Mouse (Mus musculus) cerebellum, adult 2 months (tissue): ENCODE data around the gene Sfxn2. TPM values are rescaled to one million over a fixed set of nuclear protein-coding genes. Genes with fewer than 3 reads are reported as not detected.

ENCODE experiments used
- DNase-seq, 2 experiments: peaks; one replicate each; pipeline ENCODE4 v3.0.0; 2021
- H3K27ac ChIP-seq: fragments of 200-500 bp; 2 replicates; pipeline ENCODE4 v1.5.1; 2012; ENCODE audit warnings: low read length, control low read depth, inconsistent platforms; ENCODE audit not compliant: insufficient read depth
- H3K27me3 ChIP-seq: fragments of 200-500 bp; 2 replicates; pipeline ENCODE4 v1.6.1; 2012; ENCODE audit warnings: inconsistent platforms, mild to moderate bottlenecking, low read length, moderate library complexity; ENCODE audit not compliant: control insufficient read depth, insufficient read depth
- H3K4me1 ChIP-seq: fragments of 200-500 bp; 2 replicates; pipeline ENCODE4 v1.6.1; 2011; ENCODE audit warnings: low read length; ENCODE audit not compliant: control insufficient read depth, insufficient read depth
- H3K4me3 ChIP-seq: fragments of 200-500 bp; replicated peaks from 2 replicates; pipeline ENCODE3; 2011; ENCODE audit warnings: mild to moderate bottlenecking, low read depth, low read length, control low read depth; ENCODE audit not compliant: insufficient read depth
- CTCF ChIP-seq: fragments of 200-500 bp; IDR thresholded peaks from 2 replicates; pipeline ENCODE4 v1.5.1; 2011; ENCODE audit warnings: low read depth, mild to moderate bottlenecking, control low read depth, low read length, moderate library complexity, borderline replicate concordance; ENCODE audit not compliant: insufficient read depth
- POLR2A ChIP-seq: fragments of 200-500 bp; IDR thresholded peaks from 2 replicates; pipeline ENCODE4 v1.6.1; 2011; ENCODE audit warnings: low read length, control low read depth, borderline replicate concordance; ENCODE audit not compliant: insufficient read depth
- WGBS: fragments of 180-500 bp; shearing (Covaris S2); methylation state at CpG from one replicate; pipeline ENCODE4 v1.1.7; 2018; 5-methylcytosine and 5-hydroxymethylcytosine counted together
- polyA plus RNA-seq: library from polyadenylated mRNA; depleted of rRNA; stranded (reverse); fragments of >200 nt; gene quantifications from 2 replicates; pipeline ENCODE4 v1.2.3, GENCODE M21; 2012

Sfxn2 gene
- polyA plus RNA-seq, 1 experiment: 7.0 TPM

DNA sequence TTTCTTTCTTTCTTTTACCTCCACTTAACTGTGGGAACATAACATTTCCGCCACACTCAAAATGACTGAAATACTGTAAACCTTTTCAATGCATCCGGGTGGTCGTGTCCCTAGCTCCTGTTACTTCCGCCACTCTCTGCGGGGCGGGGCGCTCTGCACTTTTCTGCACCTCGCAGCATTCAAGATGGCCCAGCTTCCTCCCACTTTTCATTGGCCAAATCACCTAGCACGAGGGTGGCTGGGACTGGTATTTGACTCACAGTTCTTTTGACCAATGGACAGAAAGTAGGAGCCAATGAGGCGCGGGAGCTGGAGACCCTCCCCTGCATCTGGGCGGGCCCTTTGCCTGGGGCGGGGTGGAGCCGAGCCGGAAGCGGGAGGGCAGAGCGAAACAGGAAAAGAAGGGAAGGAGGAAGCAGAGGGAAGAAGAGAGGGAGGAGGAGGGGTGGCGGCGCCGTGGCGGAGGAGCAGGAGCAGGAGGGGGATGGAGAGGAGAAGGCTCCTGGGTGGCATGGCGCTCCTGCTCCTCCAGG lies 25.6 kb downstream of the Sfxn2 start, which contains the start of gene Wbp1l:
Wbp1l (plus strand) TSS at position 365 of the 533 bp plus-strand sequence.
- under 1% methylated on average over 22 of the region's 22 CpGs for WGBS
- peak; percentile 94 to 98 for DNase-seq
- no peaks in the 10 kb centered on the region for H3K27me3 ChIP-seq
- peak within 1 kb of the TSS; percentile 44 for H3K27ac ChIP-seq
- H3K4me1 ChIP-seq: 0 out of 2 replicates have a peak, but pooled peaks cover 3% of the 10 kb centered on the region
- H3K4me3 ChIP-seq: peak within 1 kb of the TSS; percentile 79
- TF ChIP-seq POLR2A: peak; percentile 65; the same call in 1 of the 2 replicates
- no peak for TF ChIP-seq CTCF

DNA sequence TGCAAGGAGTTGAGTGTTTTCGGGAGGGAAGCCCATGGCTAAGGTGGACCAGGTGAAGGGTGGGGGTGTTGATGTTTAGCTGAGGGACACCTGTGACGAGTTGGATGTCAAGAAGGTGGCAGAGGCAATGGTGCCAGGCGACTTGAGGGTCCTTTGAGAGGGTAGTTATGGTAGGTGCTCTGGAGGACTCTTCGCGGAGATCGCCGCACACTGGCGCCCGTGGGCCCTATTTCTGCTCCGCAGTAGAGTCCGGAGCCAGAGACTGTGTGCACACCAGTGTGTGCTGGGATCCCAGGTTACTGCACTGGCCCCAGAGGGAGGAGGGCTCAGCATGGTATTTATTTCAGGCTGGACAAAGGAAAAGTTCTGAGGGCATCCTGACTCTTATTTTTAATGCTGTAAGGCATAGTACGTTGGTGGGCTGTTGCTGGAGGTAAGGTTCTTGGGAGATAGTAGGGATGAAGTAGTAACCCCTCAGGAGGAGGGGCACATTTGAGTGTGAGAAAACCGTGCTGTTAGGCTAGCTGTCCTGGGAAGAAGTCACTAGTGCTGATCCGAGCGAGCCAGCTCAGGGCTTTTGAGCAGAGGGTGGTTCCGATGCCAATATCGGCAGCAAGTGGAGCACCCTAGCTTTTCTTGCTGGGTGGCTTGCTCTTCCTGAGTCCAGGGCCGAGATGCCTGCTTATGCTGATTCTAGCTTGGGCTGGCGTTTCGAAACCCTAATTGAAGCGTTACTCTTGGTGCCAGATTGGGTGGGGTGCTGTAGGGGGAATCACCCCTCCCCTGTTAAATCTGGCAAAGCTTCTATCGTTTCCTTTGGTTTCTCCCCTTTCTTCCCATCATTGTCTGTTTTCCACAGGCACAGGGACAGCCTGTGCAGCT lies 26.5 kb downstream of the Sfxn2 start:
- peak overlapping the region; percentile 44; the same call in 1 of the 2 replicates for H3K27ac ChIP-seq
- DNase-seq: peak in 1 of 2 experiments; percentile 26
- no peaks in the 10 kb centered on the region for H3K27me3 ChIP-seq
- H3K4me3 ChIP-seq: peak overlapping the region; percentile 79
- 0 out of 2 replicates have a peak, but pooled peaks cover 3% of the 10 kb centered on the region for H3K4me1 ChIP-seq
- TF ChIP-seq POLR2A (no peak), CTCF (no peak)
- 4% methylated on average over 22 of the region's 22 CpGs for WGBS

- no peaks in the 10 kb centered on the region for H3K27me3 ChIP-seq
- no peak overlapping the region for H3K27ac ChIP-seq
- no peak for DNase-seq
- WGBS: 75% methylated on average over 4 of the region's 4 CpGs
- no peak overlapping the region for H3K4me3 ChIP-seq
- H3K4me1 ChIP-seq: 0 out of 2 replicates have a peak, but pooled peaks cover 3% of the 10 kb centered on the region
- TF ChIP-seq POLR2A (no peak), CTCF (no peak)
These were observed 27.2 kb downstream of the Sfxn2 start for GRCm38 (mm10) chr19:46600371-46600770.

DNA sequence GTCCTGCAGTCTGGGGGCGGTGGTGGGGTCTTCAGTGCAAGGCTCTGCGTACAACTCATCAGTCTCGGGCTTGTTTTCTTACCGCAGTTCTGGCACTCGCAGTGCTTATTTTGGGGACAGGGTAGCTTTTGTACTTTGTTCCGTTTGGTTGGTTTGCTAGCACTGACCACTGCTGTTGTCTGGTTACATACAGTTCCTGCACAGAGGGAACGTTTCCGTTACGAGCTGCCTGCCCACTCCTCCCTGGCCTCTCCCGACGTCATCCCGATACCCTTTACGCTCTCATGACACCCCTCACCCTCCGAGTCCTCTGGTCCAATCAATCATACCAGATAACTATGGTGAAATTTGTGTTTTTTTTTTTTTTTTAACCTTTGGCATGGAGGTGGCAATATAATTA lies 28.3 kb downstream of the Sfxn2 start:
- 73% methylated on average over 14 of the region's 14 CpGs for WGBS
- no peak overlapping the region for H3K4me3 ChIP-seq
- TF ChIP-seq POLR2A (no peak), CTCF (no peak)
- no peak for DNase-seq
- no peaks in the 10 kb centered on the region for H3K27me3 ChIP-seq
- 0 out of 2 replicates have a peak, but pooled peaks cover 3% of the 10 kb centered on the region for H3K4me1 ChIP-seq
- no peak overlapping the region for H3K27ac ChIP-seq

DNA sequence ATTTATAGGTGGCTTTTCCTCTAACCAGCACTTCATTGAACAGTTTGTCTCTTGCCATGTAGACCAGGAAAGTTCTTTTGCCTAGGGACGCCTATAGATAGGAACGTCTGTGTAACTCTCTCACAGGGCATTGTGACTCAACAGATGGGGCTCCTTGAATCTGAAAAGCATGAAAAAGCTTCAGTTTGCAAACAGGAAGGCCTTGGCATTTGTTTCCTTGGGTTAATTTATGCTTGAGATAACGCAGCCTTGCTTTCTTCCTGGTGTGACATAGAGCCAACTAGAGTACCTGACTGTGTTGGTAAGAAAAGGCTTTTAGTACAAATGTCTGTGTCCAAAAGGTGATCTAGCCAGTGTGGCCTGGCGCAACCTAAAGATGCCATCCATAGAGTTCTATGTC lies 29.2 kb downstream of the Sfxn2 start:
- DNase-seq: no peak
- Histone ChIP-seq H3K27me3 (no peaks in the 10 kb centered on the region), H3K4me3 (no peak overlapping the region), H3K27ac (no peak overlapping the region), H3K4me1 (0 out of 2 replicates have a peak, but pooled peaks cover 3% of the 10 kb centered on the region)
- 73% methylated on average over 4 of the region's 4 CpGs for whole genome bisulfite sequencing
- TF ChIP-seq CTCF: no peak
- TF ChIP-seq POLR2A: no peak

DNA sequence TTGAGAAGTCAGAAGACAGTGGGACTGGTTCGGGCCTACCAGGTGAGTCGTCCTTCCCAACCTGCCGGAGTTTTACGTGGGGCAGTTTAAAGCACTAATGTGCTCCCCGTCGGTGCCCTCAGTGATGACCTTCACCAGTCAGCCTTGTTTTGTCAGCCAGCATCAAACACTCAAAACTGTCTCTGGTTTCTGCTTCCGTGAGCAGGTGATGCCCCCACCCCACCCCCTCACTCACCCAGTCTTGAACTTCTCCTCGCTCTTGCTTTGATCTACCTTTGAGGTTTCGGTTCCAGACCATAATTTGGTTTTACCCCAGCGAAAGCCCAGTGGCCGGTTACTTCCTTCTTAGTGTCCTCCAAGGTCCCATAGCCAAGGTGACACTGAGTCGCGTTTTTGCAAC lies 33.6 kb downstream of the Sfxn2 start:
- H3K27me3 ChIP-seq: no peaks in the 10 kb centered on the region
- no peak overlapping the region for H3K4me3 ChIP-seq
- no peak for TF ChIP-seq POLR2A
- TF ChIP-seq CTCF: no peak
- 98% methylated on average over 13 of the region's 13 CpGs for WGBS
- H3K4me1 ChIP-seq: no peaks in the 10 kb centered on the region
- H3K27ac ChIP-seq: no peak overlapping the region
- DNase-seq: no peak

GRCm38 (mm10) chr19:46607424-46607823 lies 34.3 kb downstream of the Sfxn2 start:
- Histone ChIP-seq H3K4me1 (no peaks in the 10 kb centered on the region), H3K27ac (no peak overlapping the region), H3K27me3 (no peaks in the 10 kb centered on the region), H3K4me3 (no peak overlapping the region)
- no peak for DNase-seq
- TF ChIP-seq POLR2A (no peak), CTCF (peak; percentile 45; the same call in 1 of the 2 replicates)
- WGBS: 56% methylated on average over 7 of the region's 7 CpGs
